Mouse (Mus musculus): Measurements from ENCODE around the gene Ssh2. TPM values are rescaled to one million over a fixed set of nuclear protein-coding genes. Genes with fewer than 3 reads are reported as not detected.

Gene Ssh2
- polyA plus RNA-seq, 1 experiment from 2014 or later, result 14.3 TPM

DNA sequence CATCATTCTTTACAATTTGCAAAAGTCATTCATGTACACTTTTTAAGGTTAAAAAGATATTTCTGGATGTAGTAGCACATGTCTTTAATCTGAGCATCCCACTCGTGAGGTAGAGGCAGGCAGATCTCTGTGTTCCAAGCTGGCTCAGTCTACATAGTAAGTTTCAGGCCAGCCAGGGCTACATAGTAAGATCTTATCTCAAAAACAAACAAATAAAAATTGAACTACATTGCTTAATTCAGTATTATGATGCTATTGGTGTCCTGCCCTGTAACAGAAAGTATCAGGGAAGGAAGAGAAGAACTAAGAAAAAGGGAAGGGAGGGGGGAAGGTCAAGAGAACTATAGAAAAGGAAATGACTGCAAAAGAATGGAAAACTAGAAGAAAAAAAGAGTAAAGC is 21.3 kb upstream of the Ssh2 start:
- no peak overlapping the region for H3K9ac ChIP-seq
- H3K36me3 ChIP-seq, result no peaks in the 10 kb centered on the region
- no peak overlapping the region for H3K4me2 ChIP-seq (replicated peaks)
- peaks cover 6% of the 10 kb centered on the region; the same call in 1 of the 2 replicates for H3K4me1 ChIP-seq
- 0 out of 2 replicates have a peak, but pooled peaks cover 16% of the 10 kb centered on the region for H3K27me3 ChIP-seq (replicated peaks)
- 68% methylated on average over 1 of the region's 1 CpGs for WGBS
- no peak overlapping the region for H3K4me3 ChIP-seq
- ATAC-seq (ENCODE audit: low FRiP score, low read depth), result no peak
- H3K27ac ChIP-seq, result no peak overlapping the region
- no peaks in the 10 kb centered on the region for H3K9me3 ChIP-seq

GRCm38 (mm10) chr11:77195360-77196109 is 20.6 kb upstream of the Ssh2 start:
- Histone ChIP-seq H3K9me3 (no peaks in the 10 kb centered on the region), H3K9ac (no peak overlapping the region), H3K36me3 (no peaks in the 10 kb centered on the region), H3K4me3 (no peak overlapping the region), H3K4me1 (peaks cover 6% of the 10 kb centered on the region; the same call in 1 of the 2 replicates), H3K27me3 (replicated peaks) (0 out of 2 replicates have a peak, but pooled peaks cover 16% of the 10 kb centered on the region), H3K4me2 (replicated peaks) (no peak overlapping the region), H3K27ac (no peak overlapping the region)
- ATAC-seq (ENCODE audit: low FRiP score, low read depth), result no peak
- 79% methylated on average over 11 of the region's 11 CpGs for WGBS

DNA sequence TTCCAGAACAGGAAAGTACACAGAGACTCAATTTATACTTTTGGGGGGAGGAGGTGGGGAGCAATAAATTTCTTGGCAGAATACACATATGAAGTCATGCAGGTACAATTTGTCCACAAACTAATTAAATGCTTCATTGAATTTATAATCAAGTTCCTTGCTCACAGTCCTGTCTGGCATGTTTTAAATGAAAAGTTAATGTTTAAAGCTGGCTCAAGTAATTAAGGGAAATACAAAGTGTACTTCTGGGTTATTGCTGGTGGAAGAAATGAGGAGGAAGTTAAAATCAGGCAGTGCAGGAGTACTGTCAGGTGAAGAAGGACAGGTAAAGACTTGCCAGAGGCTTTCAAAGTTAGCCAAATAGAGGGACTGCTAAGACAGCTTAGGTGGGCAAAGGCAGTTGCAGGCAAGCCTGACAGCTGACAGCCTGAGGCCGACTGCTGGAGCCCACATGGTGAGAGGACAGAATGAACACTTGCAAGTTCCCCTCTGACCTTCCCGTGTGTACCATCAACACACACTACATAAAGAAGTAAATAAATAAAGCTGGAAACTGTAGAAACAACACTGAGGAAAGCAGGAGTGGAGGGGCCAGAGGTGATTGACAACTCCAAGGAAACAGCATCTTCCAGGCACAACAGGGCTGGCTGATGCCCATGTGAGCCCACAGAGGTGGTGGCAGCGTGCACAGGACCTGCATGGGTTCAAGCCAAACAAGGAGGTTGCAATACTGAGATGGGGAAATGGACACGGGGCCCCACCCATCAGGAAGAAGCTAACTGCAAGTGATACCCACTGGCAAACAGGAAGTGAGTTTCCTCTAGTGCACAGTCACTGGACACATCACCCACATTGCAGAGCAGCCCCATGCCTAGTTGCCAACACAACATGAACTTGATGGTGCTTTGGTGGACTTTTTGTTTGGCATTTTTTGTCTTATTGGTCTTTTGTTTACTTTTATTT is 19.6 kb upstream of the Ssh2 start:
- H3K27me3 ChIP-seq (replicated peaks), result 0 out of 2 replicates have a peak, but pooled peaks cover 16% of the 10 kb centered on the region
- H3K9me3 ChIP-seq, result no peaks in the 10 kb centered on the region
- 50% methylated on average over 4 of the region's 4 CpGs for WGBS
- no peak overlapping the region for H3K9ac ChIP-seq
- H3K4me3 ChIP-seq, result no peak overlapping the region
- no peak overlapping the region for H3K27ac ChIP-seq
- H3K4me2 ChIP-seq (replicated peaks), result no peak overlapping the region
- ATAC-seq (ENCODE audit: low FRiP score, low read depth), result no peak
- H3K36me3 ChIP-seq, result no peaks in the 10 kb centered on the region
- H3K4me1 ChIP-seq, result peaks cover 6% of the 10 kb centered on the region; the same call in 1 of the 2 replicates

DNA sequence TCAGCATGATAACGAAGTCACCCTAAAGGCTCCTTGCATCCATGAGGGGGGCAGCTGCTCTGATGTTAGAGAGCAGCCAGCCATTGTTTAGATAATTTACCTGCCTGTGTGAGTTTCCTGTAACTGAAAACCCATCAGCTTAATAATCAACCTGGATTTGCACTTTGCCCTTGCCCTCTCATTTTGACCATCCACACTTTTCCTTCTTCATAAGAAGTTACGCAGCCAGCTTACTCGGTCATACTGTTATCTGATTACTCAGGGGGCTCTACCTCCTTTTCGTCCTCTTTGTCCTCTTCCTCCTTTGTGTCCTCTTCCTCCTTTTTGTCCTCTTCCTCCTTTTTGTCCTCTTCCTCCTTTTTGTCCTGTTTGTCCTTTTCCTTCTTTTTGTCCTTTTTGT is 16.5 kb upstream of the Ssh2 start:
- Histone ChIP-seq H3K36me3 (no peaks in the 10 kb centered on the region), H3K4me1 (no peaks in the 10 kb centered on the region), H3K27ac (no peak overlapping the region), H3K27me3 (replicated peaks) (0 out of 2 replicates have a peak, but pooled peaks cover 13% of the 10 kb centered on the region), H3K4me2 (replicated peaks) (no peak overlapping the region), H3K9me3 (no peaks in the 10 kb centered on the region), H3K4me3 (no peak overlapping the region), H3K9ac (no peak overlapping the region)
- WGBS, result 46% methylated on average over 4 of the region's 4 CpGs
- ATAC-seq (ENCODE audit: low FRiP score, low read depth), result no peak

- Histone ChIP-seq H3K4me3 (no peak overlapping the region), H3K36me3 (no peaks in the 10 kb centered on the region), H3K27me3 (replicated peaks) (0 out of 2 replicates have a peak, but pooled peaks cover 6% of the 10 kb centered on the region), H3K4me1 (no peaks in the 10 kb centered on the region), H3K4me2 (replicated peaks) (no peak overlapping the region), H3K9me3 (no peaks in the 10 kb centered on the region), H3K27ac (no peak overlapping the region), H3K9ac (no peak overlapping the region)
- WGBS, result 87% methylated on average over 1 of the region's 1 CpGs
- ATAC-seq (ENCODE audit: low FRiP score, low read depth), result no peak
These were observed 15.4 kb upstream of the Ssh2 start for GRCm38 (mm10) chr11:77200703-77201102.

- Histone ChIP-seq H3K36me3 (no peaks in the 10 kb centered on the region), H3K4me2 (replicated peaks) (no peak overlapping the region), H3K4me1 (peaks cover 13% of the 10 kb centered on the region; the same call in 1 of the 2 replicates), H3K9me3 (no peaks in the 10 kb centered on the region), H3K9ac (no peak overlapping the region), H3K27me3 (replicated peaks) (no peaks in the 10 kb centered on the region), H3K27ac (no peak overlapping the region), H3K4me3 (no peak overlapping the region)
- 92% methylated on average over 1 of the region's 1 CpGs for WGBS
- no peak for ATAC-seq (ENCODE audit: low FRiP score, low read depth)
These were observed 1.9 kb upstream of the Ssh2 start for GRCm38 (mm10) chr11:77214142-77214692.

GRCm38 (mm10) chr11:77214755-77215154 is 1.3 kb upstream of the Ssh2 start:
- ATAC-seq (ENCODE audit: low FRiP score, low read depth), result 0 out of 2 replicates have a peak, but pooled peaks have one; percentile 33
- 4% methylated on average over 1 of the region's 1 CpGs for WGBS

DNA sequence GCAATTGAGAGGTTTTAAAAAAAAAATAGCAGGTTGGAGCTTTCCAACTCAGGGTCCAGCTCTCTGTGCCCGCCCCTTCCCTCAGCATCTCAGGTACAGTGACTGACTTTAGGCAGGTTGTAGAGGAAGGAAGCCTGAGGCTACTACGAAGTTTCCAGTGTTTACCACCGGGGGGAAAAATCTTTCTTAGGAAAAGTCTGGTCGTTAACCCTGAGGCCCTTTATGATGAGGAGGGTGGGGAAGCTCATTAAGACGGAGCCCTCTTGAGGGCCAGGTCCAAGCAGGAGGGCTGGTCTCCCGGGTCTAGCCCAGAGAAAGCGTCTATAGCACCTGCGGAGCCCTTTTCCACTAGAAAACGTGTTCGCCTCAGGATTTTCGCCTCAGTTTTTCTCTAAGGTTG is 604 bp upstream of the Ssh2 start:
- peak overlapping the region; percentile 88 for H3K9ac ChIP-seq
- H3K27ac ChIP-seq, result peak overlapping the region; percentile 92; the same call in 1 of the 2 replicates
- H3K27me3 ChIP-seq (replicated peaks), result no peaks in the 10 kb centered on the region
- WGBS, result 1% methylated on average over 11 of the region's 11 CpGs
- H3K4me2 ChIP-seq (replicated peaks), result peak overlapping the region; percentile 83
- no peak for ATAC-seq (ENCODE audit: low FRiP score, low read depth)
- no peaks in the 10 kb centered on the region for H3K9me3 ChIP-seq
- H3K4me3 ChIP-seq, result peak overlapping the region; percentile 71
- H3K4me1 ChIP-seq, result peaks cover 13% of the 10 kb centered on the region; the same call in 1 of the 2 replicates
- H3K36me3 ChIP-seq, result no peaks in the 10 kb centered on the region

More at GRCm38 (mm10) chr11:77214755-77215154, 1.3 kb upstream of the Ssh2 start:
- Histone ChIP-seq H3K4me2 (replicated peaks) (peak overlapping the region; percentile 83; the same call in 1 of the 2 replicates), H3K9me3 (no peaks in the 10 kb centered on the region), H3K9ac (no peak overlapping the region), H3K4me1 (peaks cover 13% of the 10 kb centered on the region; the same call in 1 of the 2 replicates), H3K4me3 (no peak overlapping the region), H3K27me3 (replicated peaks) (no peaks in the 10 kb centered on the region), H3K27ac (no peak overlapping the region), H3K36me3 (no peaks in the 10 kb centered on the region)

DNA sequence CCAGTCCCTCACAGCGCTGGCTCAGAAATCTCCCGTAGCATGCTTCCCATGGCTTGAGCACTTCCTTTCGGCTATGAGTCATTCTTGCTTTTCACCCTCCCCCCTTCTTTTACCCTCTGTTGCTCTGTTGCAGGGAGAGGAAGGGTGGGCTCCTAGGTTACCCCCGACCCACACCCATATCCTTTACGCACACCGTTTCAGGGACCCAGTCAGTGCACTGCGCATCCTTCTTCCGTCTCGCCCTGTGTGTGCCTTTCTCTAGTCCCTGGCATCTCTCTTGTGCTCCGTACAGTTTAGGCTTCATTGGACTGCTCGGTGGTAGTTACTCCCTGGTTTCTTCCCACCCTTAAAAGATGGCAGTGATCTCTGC is 659 bp downstream of the Ssh2 start:
- H3K27ac ChIP-seq, result peak overlapping the region; percentile 92
- H3K9ac ChIP-seq, result peak overlapping the region; percentile 88
- H3K27me3 ChIP-seq (replicated peaks), result no peaks in the 10 kb centered on the region
- H3K4me1 ChIP-seq, result peaks cover 13% of the 10 kb centered on the region; the same call in 1 of the 2 replicates
- H3K36me3 ChIP-seq, result no peaks in the 10 kb centered on the region
- no peaks in the 10 kb centered on the region for H3K9me3 ChIP-seq
- H3K4me3 ChIP-seq, result peak overlapping the region; percentile 71
- WGBS, result under 1% methylated on average over 11 of the region's 11 CpGs
- peak overlapping the region; percentile 83 for H3K4me2 ChIP-seq (replicated peaks)
- ATAC-seq (ENCODE audit: low FRiP score, low read depth), result peak; percentile 64

DNA sequence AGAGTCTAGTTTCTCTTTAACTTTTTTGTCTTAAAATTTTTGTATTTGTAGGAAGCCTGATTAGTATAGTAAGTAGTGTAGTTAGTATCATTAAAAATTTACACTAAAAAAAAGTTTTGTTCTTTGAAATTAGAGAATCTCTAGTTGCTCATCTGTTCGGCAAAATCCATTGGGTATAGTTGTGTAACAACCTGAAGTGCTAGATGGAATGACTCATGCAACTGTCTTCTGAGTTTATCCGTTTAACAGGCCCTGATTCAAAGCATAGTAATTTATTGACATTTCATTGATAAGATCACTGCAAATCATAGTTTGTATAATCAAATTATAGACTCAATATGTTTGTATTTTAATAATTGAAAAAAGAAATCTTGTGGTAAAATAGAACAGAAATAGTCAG is 14.7 kb downstream of the Ssh2 start:
- Histone ChIP-seq H3K9ac (no peak overlapping the region), H3K27ac (no peak overlapping the region), H3K4me2 (replicated peaks) (no peak overlapping the region), H3K4me3 (no peak overlapping the region), H3K9me3 (no peaks in the 10 kb centered on the region), H3K27me3 (replicated peaks) (no peaks in the 10 kb centered on the region), H3K4me1 (no peaks in the 10 kb centered on the region), H3K36me3 (no peaks in the 10 kb centered on the region)
- no peak for ATAC-seq (ENCODE audit: low FRiP score, low read depth)
- WGBS, result 86% methylated on average over 2 of the region's 2 CpGs

DNA sequence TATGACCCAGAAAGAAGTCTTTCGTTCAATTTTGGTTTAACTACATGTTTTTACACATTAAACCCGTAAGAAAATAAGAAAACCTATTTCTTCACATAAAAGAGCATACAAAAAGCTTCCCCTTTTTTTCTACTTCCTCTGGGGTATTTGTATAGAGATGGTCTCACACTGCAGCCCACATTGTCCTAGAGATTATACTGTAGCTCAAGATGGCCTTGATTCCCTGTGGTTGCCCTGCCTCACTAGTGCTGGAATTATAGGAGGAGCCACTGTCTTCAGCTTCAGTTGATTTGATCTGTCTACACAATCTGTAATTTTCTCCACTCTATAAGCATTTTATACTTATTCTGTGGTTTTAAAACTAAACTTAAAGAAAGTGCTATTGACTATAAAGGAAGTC is 15.4 kb downstream of the Ssh2 start:
- ATAC-seq (ENCODE audit: low FRiP score, low read depth), result no peak
- no peak overlapping the region for H3K4me2 ChIP-seq (replicated peaks)
- H3K27ac ChIP-seq, result no peak overlapping the region
- H3K9me3 ChIP-seq, result no peaks in the 10 kb centered on the region
- WGBS, result 93% methylated on average over 2 of the region's 2 CpGs
- H3K4me3 ChIP-seq, result no peak overlapping the region
- no peaks in the 10 kb centered on the region for H3K36me3 ChIP-seq
- no peaks in the 10 kb centered on the region for H3K4me1 ChIP-seq
- no peaks in the 10 kb centered on the region for H3K27me3 ChIP-seq (replicated peaks)
- no peak overlapping the region for H3K9ac ChIP-seq

- no peak for ATAC-seq (ENCODE audit: low FRiP score, low read depth)
- H3K4me3 ChIP-seq, result no peak overlapping the region
- no peak overlapping the region for H3K27ac ChIP-seq
- H3K9me3 ChIP-seq, result no peaks in the 10 kb centered on the region
- H3K4me1 ChIP-seq, result no peaks in the 10 kb centered on the region
- 98% methylated on average over 1 of the region's 1 CpGs for WGBS
- no peak overlapping the region for H3K9ac ChIP-seq
- H3K4me2 ChIP-seq (replicated peaks), result no peak overlapping the region
- no peaks in the 10 kb centered on the region for H3K27me3 ChIP-seq (replicated peaks)
- H3K36me3 ChIP-seq, result no peaks in the 10 kb centered on the region
These were observed 19.2 kb downstream of the Ssh2 start for GRCm38 (mm10) chr11:77235267-77235666.
